Mouse (Mus musculus) lung, postnatal 10 days (tissue): Measurements from ENCODE around the gene Kcna1.

Experiments
- DNase-seq: peaks from one replicate; pipeline ENCODE4 v3.0.0; 2021

The Kcna1 gene

DNA sequence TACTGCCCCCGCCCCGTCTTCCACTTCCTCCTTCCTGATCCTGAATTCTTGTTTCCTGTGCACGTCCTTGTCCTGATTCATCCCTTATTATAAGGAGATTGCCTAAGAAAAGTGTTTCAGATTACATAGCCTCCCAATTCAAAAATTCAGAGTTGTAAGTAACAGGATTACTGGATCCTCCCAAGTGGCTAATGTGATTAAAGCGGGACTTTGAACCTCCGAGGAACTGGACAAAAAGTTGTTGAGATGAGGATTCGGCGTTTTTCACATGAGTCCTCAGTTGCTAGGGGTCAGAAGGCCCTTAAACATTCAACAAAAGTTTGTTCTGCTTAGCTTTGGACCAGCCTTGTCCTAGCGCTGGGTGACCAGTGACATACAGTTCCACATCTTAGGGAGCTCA, at the start of gene Kcna1:
Kcna1 (minus strand) TSS at position 4 of the 400 bp plus-strand sequence.
- no peak for DNase-seq

DNA sequence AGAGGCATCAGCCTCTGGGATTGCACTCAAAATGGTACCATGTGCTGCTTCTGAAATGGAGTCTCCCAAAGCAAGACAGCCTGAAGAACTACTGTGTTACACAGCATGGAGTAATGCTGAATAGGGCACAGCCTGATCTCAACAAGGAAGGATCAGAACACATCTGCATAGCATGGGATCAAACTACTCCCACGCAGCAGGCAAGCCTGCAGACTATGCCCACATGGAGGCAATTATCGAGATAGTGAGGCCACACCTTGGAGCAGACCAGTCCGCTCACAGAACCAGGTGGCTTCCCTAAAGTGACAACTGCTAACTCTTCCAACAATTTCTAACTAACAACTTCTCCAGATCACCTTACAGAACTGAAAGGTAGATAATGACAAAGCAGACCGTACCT, 40.9 kb upstream of the Kcna1 start:
- DNase-seq: no peak

DNA sequence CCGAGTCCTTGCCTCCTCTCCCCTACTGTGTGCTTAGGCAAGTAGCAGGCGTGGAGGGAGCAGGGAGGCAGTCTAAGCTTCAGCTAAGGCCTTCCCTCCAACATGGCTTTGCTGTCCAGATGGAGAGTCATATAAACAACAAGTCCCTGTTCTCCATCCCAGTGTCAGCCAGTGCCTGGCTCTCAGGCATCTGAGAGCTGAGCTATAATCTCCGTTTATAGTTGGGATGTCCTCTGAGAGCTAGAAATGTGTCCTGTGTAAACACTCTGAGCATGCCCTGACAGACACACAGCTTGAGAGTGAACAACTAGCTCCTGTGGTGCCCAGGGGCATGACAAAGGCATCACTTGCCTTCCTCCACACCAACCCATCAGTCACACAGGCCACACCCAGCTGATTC, 39.0 kb upstream of the Kcna1 start:
- DNase-seq: no peak

DNA sequence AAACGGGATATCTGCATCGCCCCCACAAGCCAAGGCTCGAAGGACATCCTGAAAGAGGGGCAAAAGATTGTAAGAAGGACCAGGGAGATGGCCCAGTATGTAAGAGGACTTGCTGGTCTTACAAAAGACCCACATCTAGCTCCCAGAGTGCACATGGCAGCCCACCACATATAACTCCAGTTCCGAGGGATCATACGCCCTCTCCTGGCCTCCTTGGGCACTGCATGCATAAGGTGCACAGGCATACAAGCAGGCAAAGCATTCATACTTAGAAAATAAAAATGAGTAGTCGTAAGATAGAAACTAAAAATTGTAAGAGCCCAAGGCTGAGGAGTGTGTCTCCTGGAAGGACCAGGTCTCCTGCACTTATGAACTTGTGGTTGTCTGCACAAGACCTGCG, 32.8 kb upstream of the Kcna1 start:
- no peak for DNase-seq

DNA sequence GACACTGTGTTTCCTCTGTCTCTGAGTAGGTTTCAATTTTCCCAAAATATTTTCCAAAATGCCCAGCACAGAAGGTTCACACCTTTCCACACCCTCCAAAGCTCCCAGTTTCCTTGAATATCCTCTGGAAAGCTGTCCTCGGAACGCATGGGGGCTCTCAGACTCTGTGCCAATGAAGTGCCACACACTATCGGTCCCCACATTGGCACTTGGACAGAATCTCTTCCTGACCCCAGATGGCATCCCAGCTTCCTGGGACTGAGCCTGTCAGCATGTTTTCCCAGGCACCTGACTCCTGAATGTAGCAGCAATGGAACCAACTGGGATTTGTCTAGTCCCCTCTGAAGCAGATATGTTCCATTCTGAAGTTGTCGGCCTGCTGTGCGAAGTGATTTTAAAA, 20.8 kb upstream of the Kcna1 start:
- no peak for DNase-seq

DNA sequence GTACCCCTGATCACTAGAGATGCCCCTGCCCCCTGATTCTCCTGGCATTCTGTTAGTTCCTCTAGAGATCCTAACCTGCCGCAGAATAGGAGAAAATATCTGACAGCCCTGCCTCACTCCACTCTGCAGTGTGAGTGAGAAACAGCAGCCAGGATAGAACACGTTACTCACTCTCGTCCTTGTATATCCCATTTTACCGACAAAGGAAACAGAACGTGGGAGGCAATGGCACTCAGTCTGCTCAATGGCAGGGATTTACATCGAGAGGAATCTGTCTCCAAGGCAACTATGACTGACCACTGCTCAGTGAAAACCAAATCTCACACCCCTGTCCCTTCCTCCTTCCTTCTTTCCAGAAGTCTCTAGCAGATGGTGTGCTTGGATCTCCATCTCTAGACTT, 19.9 kb upstream of the Kcna1 start:
- no peak for DNase-seq

DNA sequence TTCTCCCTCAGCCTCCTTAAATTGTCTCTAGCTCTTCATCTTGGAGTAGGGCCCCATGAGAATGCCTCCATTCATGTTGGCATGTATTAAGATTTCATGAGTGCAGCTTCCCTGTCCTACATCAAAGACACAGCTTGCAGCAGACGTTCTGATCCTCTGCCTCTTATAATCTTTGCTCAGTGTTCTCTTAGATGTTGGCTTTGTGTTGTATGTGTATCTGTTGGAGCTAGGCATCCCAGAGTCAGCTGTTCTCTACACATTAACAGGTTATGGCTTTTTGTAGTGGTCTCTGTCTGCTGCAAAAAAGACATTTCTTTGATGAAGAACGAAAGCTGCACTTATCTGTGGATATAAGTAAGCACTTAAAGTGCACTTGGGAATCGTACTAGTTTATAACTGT, 18.4 kb upstream of the Kcna1 start:
- DNase-seq: no peak

DNA sequence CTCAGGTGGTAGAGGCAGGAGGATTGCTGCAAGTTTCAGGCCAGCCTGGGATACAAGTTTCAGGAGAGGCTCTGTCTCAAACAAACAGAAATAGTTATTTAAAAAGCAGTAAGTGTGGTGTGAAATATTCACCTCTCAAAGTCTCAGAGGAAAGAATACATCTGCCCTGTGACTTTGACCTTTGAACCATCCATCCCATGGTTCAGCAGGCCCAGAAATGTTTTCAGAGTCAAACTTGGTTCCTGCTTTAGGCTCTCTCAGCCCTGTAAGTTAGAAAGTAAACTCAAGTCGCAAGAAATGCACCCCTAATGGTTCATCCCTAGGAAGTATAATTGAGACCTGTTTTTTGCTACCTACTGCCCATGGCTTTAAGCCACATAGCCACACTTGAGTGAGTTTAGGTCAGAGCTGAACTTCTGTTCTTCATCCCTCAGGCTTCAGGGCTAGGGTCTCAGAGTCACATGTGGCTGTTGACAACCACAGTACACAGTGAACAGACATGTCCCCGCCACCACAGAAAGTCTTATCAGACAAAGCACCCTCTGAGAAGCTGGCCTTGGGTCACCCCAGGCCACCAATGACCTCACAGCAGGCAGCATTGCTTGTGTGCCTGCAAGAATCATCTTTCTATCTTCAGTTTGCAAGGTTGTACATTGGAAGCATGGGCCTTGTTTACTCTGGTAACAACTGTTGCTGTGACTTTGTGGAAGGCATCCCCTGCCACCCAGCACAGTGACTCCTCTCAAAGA, 11.6 kb upstream of the Kcna1 start:
- DNase-seq: no peak

DNA sequence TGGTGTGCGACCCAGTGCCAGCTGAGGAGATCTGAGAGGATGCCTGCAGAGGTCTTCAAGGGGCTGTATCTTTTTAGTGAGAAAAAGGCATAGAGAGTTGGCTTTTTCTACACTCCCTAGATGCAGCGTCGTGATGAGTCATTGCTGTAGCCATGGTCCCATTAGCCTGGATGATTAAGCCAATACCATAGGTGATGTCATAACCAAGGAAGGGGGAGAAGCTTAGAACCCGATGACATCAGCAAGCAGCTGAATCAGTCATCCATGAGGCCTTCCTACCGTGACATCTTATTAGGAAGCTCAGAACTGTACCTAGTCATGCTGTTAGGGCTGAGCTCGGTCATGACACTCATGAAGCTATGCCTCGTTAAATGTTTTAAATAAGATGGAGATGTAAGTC, 7.4 kb upstream of the Kcna1 start:
- DNase-seq: no peak

DNA sequence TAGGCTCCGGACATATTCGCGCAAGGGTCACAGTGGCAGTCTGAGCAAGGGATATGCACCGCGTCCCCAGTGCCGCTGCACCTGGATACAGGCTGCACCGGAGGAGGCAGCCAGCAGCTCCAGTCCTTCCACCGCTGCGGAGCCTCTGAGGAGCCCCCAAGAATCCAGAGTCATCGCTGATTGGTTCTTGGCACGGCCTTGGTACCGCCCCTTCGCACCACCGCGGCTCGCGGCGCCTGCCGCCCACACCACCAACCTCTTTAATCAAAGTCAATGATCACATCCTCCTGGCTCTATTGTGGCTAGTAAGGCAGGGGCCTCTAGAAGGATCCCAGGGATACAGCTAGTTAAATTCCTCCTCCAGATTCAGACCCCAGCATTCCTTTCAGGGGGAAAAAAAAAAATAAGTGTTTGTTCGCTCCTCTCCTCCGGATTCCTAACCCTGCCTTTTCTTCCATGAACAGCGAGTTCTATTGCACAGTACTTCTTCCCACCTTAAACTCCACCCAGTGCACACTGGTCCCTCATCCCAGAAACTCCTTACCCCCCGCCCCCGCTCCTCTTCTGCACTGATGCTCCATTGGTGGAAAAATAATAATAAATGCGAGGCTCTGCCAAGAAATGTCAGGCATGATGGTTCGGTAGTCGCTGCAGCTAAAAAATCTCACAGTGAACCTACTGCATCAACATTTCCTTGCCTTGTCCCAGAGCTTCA, 383 bp downstream of the Kcna1 start:
- no peak for DNase-seq

DNA sequence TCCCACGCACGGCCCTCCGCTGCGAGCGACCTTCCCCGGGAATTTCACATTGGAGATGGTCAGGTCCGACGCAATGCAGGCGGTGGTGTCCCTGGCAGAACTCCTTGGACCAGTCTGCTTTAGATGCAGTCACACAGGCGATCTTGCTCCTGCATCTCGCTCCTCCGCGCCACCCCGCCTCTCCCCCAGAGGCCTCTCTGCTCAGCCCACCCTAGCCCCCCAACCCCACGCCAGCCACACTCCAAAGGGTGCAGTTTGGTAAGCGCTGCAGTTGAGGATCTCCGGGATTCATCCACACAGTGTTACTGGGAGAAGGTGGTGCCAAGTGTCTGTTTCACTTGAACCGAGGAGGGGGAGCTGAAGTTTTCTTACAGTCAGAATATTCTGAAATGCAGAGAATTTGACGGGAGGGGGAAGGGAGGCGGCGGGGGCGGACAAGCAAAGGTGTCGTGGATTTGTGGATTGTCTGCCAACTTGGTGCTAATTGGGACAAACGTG, 1.1 kb downstream of the Kcna1 start:
- DNase-seq: no peak

DNA sequence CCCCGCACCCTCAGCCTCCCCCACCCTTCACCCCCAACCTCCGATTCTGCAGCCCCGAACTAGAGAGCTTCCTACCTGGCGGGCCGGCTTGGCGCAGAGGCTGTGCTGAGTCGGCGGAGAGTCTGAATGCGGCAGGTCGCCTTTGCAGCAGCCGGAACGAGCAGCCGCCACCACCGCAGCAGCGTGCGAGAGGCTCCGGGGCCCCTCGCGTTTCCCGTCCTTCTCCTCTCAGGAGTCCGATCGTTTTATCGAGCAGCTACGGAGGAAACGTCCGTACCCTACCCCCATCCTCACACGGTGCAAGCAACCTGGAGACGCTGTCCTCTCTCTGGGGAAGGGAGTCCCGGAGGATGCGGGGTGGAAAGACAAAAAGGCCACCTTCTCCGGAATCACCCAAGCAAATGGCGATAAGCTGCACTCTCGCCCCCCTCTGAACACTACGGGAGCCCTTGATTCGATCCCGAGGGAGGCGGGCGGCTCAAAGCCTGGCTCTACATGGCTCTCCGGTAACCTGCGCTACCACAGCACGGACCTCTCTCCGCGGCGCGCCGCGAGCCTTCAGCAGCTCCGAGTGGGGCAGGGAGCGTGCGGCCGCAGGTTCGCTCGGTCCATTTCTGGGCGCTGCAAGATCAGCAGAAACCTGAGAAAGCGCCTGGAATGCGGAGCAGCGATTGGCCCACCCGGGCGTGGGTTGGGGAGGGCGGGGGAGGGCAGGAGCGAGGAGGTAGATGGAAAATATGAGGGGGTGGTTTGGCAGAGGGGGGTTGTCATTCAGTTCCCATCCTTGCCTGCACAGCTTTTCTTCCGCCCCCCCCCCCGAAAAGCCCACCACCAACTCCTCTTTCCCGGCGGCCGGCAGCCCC, 1.8 kb downstream of the Kcna1 start:
- DNase-seq: no peak

DNA sequence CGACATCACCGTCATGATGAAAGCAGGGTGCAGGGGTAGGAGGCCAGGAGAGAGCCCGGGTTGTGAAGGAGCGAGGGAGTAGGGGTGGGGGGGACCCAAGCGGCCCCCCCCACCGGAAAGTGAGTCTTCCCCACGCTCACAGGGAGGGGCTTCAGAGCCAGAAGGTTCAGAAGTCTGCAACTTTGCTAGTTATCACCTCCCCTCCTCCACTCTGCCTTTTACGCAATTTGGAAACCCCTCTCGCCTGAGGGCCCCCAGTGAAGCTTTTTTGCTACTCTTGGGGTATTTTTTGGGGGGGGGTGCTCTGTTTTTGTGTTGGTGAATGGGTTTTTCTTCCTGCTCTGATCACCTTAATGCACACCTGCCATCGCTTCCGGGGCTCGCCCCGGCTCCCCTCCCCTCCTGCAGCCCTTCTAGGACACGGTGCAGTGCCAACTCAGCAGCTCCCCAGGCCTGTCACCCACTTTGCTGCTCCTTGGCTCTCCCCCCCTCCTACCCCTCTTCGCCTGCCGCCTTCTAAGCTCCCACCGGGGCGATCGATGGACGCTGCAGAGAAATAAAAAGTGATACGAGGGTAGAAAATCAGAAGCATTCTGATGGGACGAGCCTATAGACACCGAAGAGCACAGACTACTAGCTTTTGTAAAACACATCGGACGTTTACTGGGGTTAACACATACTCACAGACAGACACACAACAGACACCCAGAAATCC, 2.7 kb downstream of the Kcna1 start:
- no peak for DNase-seq

DNA sequence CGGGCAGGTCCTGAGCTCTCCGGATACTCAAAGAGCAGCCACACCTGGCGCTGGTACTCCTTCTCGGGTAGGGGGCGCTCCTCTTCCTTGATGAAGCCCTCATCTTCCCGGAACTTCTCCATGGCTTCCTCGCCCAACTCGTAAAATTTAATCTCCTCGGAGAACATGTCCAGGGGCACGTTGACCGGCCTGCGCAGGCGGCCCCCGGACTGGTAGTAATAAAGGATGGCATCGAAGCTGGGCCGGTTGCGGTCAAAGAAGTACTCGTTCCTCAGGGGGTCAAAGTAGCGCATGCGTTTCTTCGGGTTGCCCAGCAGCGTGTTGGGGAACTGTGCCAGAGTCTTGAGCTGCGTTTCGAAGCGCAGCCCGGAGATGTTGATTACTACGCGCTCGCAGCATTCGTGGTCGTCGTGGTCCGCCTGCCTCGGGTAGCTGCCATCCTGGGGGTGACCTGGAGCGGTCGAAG, 3.3 kb downstream of the Kcna1 start:
- DNase-seq: peak; percentile 10

DNA sequence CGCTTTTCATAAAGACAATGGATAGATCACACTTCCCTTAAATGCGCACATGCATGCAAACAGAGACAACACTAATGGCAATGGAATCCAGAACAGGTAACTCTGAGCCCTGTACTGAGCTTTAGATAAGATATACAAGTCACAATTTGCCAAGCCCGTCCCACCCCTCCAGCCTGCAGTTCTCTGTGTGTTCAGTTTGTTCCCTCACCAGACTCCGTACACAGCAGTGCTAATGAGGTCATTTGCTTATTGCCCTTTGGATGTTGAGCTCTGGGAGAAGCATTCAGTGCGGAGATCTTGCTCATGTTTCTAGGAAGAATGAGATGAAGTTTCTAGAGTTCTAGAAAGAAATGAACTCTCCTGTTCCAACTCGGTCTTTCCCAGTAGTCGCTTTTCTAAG, 17.7 kb downstream of the Kcna1 start:
- no peak for DNase-seq

DNA sequence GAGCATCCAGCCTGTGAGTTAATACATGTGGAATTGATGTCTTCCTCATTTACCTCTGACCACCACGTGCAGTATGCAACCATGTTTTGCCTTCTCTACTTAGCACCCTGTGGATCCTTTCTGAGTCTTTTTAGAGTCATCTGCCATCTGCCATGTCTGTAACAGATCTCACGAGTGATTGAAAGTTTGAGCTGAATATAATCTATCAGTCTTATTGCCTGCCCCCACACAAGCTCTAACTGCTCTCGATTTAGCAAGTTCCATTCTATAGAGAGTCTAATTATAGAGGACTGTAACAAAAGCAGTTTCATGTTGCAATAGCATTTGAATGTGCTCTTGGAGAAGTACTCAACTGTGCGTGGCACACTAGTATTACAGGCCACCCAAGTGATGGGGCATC, 27.7 kb downstream of the Kcna1 start:
- DNase-seq: no peak

DNA sequence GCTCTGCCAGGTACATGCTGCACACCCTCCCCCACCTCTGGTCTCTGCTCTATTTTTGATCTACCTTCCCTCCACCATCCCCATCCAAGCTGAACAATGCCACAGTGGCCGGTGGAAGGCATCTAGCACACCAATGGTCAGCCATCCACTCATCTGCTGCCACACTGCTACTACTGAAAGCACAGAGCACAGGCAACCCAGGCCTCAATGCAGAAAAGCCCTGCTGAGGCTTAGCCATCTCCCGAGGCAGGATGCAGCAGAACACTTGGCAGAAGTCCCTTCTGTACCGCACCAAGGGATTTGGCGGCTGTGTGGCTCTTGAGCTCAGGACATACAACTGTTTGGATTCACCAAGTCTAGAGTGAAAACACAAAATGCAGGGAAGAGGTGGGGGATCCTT, 35.4 kb downstream of the Kcna1 start:
- no peak for DNase-seq

DNA sequence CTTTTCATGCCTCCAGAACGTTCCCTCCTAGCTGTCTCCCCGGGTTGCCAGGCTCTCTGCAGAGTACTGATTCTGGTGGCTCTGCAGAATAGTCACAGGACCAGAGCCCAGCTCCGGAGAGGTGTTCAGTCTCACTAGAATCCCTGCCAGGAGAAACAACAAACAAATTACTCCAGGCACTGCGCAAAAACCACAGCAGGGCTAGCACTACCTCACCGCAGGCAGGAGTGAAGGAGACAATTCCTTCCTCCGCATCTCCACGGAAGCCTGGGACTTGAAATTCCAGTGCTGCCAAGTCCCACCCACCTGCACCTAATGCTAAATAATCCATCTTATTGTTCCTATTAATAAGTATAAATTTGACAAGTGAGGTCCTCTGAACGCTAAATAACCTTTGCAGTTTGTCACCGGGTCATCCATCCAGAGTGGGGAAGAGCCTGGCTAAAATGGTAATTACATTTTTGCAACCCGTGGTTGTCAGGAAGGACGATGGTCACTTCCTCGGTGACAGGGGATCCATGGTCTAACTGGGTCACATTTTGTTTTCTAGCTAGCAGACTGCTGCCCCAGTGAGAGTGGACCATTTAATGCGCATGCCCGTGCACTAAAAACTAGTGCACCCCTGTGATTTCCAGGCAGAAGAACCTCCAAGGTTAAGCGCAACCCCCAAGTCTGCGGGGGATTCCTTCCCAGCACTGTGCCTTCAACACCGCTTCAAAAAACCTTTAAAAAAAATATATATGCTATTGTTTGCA, 36.8 kb downstream of the Kcna1 start:
- DNase-seq: no peak

DNA sequence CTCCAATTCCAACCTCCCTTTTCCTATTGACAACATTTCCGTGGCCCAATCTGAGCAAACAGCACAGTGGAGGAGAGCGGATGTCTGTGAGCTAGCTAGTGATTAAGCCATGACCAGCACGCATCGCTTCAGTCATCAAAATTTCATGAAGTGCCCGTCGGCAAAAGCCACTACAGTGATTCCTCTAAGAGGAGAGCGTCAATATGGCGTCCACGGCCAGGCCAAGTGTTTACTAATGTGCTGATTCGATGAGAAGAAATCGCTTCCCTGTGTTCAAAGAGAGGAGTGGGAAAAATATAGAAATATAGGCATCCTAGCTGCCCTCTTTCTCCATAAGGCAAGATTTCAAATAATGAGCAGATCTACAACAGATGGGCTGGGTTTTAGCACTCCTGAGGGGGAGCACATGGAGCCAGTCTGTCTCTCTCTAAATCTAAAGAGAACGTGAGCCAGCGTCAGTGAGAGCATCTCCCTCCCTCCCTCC, 44.3 kb downstream of the Kcna1 start:
- DNase-seq: no peak

DNA sequence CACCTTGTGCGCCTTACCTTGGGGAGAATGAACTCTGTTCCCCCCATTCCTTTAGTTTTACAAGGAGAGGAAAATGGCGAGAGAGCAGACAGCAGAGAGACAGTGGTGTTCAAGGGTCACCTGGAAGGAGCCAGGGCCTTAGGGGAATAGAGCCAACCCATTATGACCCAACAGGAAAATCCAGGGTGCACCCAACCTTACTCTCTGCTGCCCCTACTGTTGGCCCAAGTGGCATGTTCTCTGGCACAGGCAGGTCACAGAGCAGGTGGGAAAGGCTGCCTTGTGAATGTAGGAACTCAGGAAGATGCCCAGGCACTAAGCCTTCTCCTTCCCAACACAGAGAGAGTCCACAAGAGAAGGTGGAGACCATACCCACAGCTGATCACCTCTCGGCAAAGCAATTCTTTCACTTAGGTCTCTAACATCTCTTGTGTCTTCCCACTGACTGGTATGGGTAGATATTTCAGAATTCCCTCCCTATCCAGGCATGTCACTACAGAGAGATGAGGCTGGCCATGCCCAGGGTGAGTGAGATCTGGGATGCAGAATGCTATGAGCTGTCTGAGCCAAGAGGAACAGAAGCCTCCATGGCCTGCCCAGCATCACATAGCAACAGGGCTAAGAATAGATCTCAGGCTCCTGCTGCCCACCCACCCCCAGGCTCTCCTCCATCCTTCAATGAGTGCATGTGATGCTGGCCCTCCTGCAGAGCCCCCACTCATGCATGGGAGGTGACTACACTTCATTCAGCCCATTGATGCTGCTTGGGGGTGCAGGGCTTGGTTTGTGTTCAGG, 46.8 kb downstream of the Kcna1 start:
- no peak for DNase-seq

DNA sequence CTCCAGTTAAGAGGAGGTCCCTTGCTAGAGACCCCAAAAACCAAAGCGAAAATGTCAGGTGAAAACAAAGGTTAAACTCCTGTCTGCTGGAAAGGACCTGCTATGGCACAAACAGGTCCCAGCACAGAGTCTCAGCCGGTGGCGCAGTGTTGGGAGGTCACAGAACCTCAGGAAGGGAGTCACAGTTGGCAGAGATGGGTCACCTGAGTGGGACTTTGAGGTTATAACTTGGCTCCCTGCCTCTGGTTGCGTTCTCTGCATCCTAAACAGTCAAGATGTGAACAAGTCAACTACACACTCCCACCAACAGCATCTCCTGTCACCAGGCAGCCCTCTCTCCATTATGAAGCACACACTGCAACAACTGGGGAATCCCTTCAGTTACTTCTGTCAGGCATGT, 48.4 kb downstream of the Kcna1 start:
- DNase-seq: no peak
